Mouse (Mus musculus) liver, embryonic 14.5 days (tissue): ENCODE data around the gene Plcd1.

Experiments used
- CTCF ChIP-seq: IDR thresholded peaks from 2 replicates; pipeline ENCODE4 v1.5.1; 2016; ENCODE audit warnings: antibody characterized with exemption, low read depth, control low read depth
- EP300 ChIP-seq: IDR thresholded peaks from 2 replicates; pipeline ENCODE4 v1.6.1; 2016; ENCODE audit warnings: antibody characterized with exemption, low read depth

- TF ChIP-seq CTCF (no peak), EP300 (no peak)
These were observed 48.8 kb upstream of the Plcd1 start for GRCm38 (mm10) chr9:119142066-119142465.
